Mouse (Mus musculus) mammary gland, adult 2 months (tissue): ENCODE data around the gene Ptpn13. TPM values are rescaled to one million over a fixed set of nuclear protein-coding genes. Genes with fewer than 3 reads are reported as not detected.

Source experiments
- polyA plus RNA-seq: library from polyadenylated mRNA; depleted of rRNA; stranded (reverse); fragments of >200 nt; gene quantifications from 2 replicates; pipeline ENCODE4 v1.2.3, GENCODE M21; 2012; ENCODE audit warnings: low replicate concordance; rRNA removed

The Ptpn13 gene
- polyA plus RNA-seq: 6.0 and 6.7 TPM in 2 replicates

GRCm38 (mm10) chr5:103424678-103425319 lies at the start of gene Ptpn13:
Gene Ptpn13, plus strand, starts transcription at chr5:103425192.

DNA sequence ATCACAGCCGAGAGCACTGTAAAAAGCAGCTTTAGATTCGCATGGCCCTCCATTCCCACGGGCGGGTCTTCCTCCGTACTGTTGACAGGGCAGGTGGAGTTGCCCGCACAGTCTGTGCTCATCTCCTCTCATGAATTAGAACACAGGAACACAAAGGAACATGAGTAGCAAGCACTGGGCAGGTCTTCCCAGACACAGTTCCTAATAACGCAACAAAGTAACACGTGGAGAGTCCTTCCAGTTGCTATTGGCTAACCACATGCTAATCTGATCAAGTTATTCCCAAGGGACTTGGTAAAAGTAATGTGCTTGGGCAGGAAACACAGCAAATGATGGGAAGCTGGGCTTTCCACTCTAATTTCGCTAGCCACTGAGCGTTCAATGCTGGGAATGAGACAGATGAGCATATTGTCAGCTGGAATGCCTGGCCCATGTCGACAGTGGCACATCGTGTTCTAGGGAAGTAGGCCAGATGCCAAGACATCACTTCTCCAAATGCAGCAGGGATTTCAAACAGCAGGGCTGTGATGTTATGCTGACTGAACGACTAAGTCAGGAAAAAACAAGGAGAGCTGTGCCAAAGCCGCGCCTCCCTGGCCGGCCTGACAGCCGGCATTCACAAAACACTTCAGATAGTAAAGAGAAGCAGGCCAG lies 204.2 kb downstream of the Ptpn13 start, which contains the start of gene Slc10a6:
Gene Slc10a6 (minus strand): TSS at position 293 of the 654 bp plus-strand sequence.

Other genes starting within 250 kb of the Ptpn13 start
- 0.03 and 0.29 TPM in 2 replicates for gene Mapk10, start 213.9 kb upstream of the Ptpn13 start, polyA plus RNA-seq
- 3.9 and 7.8 TPM in 2 replicates for gene Slc10a6, start 204.2 kb downstream of the Ptpn13 start, polyA plus RNA-seq
- gene 1700016H13Rik, start 230.8 kb downstream of the Ptpn13 start, polyA plus RNA-seq: not detected in 2 replicates